Mouse (Mus musculus): Measurements from ENCODE around the gene Trim40.

- TF ChIP-seq ZC3H11A (IDR thresholded peaks at IDR 0.05; ENCODE audit: borderline replicate concordance, low read depth, low read length), result no peak
- TF ChIP-seq HCFC1 (IDR thresholded peaks at IDR 0.05; ENCODE audit: borderline replicate concordance, insufficient read depth, low read length), result no peak
Measured at GRCm38 (mm10) chr17:36903651-36904050, 13.7 kb upstream of the Trim40 start.

Measured in ES-E14 (cell line).